Mouse (Mus musculus) adrenal gland, adult 2 months (tissue): ENCODE measurements around the gene Ksr2. TPM values are rescaled to one million over a fixed set of nuclear protein-coding genes. Genes with fewer than 3 reads are reported as not detected.
A peak's percentile ranks its signal among the peaks of the same experiment; 100 is the strongest.

Source experiments
- DNase-seq: peaks from one replicate; pipeline ENCODE4 v3.0.0; 2021
- polyA plus RNA-seq: library from polyadenylated mRNA; depleted of rRNA; stranded (reverse); fragments of >200 nt; gene quantifications from 2 replicates; pipeline ENCODE4 v1.2.3, GENCODE M21; 2012
- total RNA-seq, 2 experiments: library from RNA; stranded (reverse); gene quantifications; 2 replicates each; pipeline ENCODE4 v1.2.3; 2021

The Ksr2 gene
- total and polyA plus RNA-seq, 3 experiments = 0.92 to 5.1 (median 3.8) TPM

DNA sequence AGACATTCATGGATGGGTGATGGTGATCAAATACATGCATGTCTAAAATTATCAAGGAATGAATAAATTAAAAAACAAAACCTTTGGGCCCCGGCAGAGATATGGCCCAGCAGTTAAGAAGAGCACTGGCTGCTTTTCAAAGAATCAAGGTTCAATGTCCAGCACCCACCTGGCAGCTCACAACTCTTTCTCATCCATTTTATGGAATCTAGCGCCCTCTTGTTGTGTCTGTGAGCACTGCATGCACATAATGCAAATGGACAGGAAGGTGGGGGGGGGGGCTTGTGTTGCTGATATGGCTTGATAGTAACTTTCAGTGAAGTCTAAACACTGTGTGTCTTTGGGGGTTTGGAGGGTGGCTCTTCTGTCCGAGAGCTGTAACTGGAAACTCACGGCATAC lies 5.6 kb upstream of the Ksr2 start:
- peak; percentile 31 for DNase-seq

DNA sequence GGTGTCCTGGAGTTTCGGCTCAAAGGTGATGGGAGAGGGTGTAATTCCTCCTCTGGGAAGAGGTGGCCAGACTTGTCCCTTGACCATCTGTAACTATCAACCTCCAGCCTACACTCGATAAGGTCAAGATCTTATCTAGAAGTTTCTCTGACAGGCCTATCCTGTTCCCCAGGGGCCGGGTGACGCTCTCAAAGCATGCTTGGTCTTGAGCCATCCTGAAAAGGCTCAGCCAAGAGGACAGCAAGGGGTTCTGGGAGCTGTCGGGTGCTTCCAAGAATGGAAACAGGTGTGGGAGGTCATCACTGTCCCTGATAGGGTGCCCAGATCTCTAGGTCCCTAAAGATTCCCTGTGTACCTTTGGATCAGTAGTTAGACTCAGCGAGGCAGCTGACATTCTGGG lies 4.4 kb upstream of the Ksr2 start:
- DNase-seq = no peak

DNA sequence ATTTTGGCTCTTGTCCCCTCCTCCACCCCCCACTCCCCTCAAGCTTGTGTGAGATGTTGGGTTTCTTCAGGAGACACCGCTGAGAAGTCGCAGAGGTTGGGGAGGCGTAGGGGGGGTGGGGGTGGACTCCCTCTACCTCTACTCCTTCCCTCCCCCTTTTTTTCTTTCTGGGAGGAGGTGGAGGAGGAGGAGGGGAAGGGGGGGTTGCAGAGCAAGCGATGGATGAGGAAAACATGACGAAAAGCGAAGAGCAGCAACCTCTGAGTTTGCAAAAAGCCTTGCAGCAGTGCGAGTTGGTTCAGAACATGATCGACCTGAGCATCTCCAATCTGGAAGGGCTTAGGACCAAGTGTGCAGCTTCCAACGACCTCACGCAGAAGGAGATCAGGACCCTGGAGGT lies 811 bp downstream of the Ksr2 start:
- no peak for DNase-seq

DNA sequence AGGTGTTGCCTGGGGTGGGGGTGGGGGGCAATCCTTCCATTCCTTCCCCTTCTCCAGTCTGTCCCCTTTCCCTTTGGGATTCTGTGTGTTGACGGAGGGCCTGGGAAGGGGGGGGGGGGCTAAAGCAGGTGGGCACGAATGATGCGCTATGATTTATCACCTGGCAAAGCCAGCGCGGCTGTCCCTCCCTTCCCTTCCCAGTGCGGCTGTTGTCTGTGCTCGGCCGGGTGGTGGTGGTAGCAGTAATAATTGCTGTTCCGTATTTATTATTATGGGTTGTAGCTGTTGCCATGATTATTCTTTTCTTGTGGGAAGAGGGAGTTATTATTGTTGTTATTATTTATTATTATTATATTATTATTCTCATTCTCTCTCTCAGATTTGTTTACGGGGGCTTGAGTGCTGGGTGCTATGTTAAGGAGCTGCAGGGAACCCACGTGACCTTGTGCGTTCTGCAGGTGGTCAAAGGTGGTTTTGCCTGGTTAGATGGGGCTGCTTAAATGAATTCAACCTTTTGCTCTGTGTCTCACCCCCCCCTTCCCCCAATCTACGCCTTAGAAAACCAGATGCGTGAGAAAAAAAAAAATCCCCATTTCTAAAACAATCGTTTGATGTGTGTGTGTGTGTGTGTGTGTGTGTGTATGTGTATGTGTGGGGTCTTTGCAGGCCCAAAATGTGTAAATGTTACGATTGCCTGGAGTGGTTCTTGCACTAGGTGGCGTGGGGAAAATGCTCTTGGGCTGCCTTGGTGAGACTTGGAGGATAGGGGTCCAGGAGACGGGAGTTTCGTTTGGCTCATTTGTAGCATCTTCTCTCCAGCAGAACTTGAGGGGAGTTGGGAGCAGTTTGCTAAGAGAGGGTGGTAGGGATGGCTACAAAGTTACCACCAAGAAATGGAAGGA lies 1.5 kb downstream of the Ksr2 start:
- no peak for DNase-seq

DNA sequence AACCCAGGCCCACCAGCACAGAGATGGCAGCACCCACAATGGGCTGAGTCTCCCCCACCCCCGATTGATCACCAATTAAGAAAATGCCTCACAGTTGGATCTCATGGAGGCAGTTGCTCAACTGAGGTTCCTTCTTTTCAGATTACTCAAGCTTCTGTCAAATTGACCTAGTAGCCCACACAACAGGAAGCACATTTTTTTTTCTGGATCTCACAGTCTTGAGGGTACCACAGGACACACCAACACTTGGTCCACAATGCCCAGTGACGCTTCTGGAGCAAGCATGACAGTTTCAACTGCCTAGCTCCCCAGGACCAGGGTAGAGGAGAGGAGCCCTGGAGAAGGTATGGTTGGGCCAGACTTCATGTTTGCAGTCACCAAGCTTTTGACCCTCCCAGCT lies 3.6 kb downstream of the Ksr2 start:
- DNase-seq = no peak

DNA sequence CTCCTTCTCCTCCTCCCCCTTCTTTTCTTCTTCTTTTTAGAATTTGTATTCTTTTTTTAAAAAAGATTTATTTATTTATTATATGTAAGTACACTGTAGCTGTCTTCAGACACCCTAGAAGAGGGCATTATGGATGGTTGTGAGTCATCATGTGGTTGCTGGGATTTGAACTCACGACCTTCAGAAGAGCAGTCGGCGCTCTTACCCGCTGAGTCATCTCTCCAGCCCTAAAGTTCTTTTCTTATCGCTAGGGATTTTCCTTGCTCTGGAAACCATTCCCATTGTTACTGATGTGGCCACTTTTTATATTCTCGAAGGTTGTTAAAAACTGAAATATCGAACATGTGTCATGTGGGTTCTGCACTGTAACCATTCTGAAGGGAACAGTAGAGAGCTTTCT lies 19.7 kb downstream of the Ksr2 start:
- peak; percentile 26 for DNase-seq

DNA sequence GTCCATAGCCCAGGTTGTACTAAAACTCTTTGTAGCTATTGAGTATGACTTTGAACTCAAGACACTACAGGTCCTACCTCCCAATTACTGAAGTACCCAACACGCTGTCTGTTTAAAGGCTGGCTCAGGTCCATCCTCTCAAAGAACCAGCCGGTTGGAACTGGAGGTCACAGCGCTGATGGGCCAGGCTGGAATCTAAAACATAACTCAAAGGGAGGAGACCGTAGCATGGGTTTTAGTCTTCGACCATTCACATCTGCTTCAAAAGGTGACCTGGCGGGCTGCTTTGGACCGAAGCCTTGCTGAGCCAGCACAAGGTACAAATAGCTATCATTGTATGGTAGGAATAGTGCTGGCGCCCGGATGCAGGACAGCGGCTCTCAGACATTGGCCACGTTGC lies 26.5 kb downstream of the Ksr2 start:
- DNase-seq = no peak

DNA sequence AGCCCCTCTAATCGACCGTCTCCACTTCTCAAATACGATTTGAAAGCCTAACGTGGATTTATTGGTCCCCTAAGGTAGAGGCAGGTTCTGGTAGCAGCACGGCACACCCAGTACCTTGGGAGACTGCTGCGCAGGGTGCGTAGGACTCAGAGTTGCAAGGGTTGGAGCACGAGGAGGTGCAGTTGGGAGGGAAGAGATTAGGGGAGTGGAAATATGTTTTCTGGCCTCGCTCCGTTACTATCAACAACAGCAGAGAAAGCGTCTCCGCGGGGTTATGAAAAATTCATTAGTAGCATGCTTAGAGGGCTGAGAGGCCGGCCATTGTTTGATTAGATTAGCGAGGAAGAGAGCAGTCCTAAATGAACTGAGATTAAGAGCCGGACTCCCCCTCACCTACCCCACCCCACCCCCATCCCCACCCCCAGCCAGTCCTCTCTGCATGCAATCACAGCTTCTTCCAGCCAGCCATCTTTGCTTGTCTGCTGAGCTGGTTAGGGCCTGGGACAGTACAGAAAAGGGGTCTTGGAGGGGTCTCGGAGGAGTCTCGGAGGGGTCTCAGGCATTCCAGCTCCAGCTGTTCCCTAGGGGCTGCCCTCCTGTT lies 27.5 kb downstream of the Ksr2 start:
- no peak for DNase-seq

DNA sequence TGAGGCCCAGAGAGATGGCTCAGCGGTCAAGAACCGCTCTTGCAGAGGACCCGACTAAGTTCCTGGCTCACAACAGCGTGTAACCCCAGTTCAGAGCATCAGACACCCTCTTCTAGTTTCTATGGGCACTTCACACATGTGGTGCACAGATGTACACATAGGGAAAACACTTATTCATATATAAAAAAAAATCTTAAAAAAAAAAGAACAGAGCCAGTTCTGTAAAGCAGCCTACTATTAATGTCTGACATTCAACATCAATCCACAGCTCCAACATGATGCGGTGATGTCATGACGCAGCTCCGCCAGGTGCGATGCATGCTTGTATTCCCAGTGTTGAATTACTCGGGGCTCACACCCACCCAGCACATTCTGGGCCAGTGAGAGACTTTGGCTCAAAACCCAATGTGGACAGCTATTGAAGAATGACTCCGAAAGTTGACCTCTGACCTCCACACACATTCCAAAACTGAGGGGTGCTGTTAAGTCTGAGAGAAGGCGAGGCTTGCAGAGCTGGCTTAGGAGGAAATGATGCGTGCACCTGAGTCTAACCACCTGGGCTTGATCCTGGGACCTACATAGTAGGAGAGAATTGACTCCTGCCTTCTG lies 28.5 kb downstream of the Ksr2 start:
- no peak for DNase-seq

DNA sequence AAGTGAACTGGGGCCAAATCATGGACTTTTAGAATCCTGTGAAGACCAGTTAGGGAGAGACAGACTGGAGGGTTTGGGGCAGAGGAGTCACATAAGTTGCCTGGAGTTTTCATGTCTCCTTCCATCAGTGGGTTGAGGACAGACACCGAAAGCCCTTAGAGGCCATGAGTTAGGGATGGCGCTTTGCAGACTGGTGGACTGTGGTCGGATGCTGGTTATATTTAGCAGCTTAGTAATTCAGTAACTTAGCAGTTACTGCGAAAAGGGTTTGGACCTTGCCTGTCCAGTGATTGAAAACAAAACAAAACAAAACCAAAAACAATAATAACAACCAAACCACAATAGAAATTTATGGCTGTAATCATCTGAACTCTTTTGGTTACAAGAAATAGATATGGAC lies 29.3 kb downstream of the Ksr2 start:
- no peak for DNase-seq

DNA sequence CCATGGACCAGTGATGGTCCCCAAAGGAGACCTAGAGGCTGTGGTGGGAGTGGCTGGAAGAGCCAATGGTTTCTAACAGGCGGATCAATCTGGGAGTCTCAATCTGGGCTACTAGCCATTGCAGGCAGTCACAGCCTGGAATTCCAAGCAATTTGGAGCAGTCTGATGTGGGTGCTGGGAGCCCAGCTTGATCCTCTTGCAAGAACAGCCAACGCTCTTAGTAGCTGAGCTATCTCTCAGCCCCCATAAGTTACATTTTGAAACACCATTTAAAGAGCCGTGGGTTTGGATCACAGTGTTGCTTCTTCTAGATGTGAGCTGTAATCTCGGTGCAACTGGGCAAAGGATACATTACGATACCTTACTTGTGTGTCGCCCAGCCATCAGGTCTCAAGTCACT lies 30.1 kb downstream of the Ksr2 start:
- no peak for DNase-seq

DNA sequence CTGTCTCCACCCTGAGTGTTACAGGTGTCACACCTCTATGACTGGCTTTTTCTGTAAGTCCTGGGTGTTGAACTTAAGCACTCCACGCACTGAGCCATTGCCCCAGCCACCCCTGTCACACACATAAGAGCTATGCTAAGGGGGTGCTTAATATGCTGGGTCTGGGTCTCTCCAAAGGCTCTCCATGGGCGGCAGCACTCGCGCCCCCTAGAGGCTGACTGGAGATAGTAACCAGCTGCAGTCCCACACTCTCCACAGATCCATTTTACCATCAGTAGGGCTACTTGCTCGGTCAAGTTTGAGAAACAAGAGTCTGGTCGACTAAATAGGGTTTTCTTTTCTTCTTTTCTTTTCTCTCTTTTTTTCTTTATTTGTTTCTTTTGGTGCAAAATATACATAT lies 33.9 kb downstream of the Ksr2 start:
- no peak for DNase-seq

DNA sequence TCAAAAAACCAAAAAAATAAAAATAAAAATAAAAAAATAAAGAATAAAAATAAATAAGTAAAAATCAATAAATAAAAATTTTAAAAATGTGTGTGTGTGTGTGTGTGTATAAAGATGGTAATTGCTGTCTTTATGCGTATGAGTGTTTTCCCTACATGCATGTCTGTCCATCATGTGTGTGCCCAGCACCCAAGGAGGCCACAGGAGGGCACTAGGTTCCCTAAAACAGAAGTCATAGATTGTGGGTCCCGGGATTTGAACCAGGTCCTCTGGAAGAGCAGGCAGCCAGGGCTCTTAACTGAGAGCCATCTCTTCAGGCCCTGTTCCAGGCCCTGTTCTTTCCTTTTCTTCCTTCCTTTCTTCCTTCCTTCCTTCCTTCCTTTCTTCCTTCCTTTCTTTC lies 38.2 kb downstream of the Ksr2 start:
- no peak for DNase-seq

DNA sequence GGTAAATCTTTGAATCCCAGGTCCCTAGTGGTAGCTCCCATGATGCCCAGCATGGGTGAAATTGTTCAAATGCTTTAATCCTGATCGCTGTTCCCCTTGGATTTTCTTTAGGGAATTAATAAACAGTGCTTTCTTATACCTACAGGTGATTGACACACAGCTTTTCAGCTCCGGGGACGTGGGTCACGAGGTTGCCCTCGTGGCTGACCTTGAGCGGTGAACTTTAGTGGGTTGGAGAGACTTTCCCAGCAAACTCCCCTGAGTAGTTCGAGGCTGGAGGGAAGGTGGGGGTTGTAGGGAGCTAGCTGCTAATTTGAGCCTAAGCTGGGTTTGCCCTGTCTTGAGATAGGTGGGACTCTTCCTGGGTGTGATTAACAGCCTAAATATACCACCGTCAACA lies 41.7 kb downstream of the Ksr2 start:
- no peak for DNase-seq

DNA sequence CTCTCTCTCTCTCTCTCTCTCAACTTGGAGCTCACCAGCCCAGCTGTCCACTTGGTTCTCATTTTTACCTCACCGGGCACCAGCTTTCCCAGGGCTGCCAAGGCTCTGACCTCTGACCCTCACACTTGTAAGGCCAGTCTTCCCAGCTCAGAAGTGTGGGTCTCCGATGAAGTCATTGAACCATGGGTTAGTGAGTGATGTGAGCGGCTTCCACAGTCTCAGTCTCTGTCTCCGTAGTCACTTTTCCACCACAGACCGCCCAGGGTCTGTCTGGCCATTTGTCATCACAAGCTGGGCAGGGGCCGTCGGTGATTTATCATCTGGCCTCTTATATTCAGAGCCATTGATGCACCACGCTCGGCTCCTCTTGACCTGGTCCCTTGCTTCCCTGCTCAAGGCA lies 43.3 kb downstream of the Ksr2 start:
- DNase-seq = no peak

DNA sequence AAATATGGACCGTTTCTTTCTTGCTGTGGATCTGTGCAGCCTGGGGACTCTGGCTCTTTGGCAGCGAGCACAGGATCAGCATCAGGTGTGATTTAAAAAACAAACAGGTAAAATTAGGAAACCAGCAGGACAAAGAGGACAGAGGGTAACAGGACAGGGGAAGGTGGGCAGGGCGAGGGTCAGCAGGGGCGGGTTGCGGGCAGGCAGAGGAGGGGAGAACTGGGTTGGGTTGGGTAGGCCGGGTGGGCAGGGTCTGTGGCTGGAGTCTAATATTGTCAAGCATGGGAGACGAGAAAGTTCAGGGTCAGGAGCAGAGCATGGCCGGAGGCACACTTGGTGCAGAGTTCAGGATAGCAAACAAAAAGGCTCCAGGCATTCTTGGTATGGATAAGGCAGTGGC lies 43.8 kb downstream of the Ksr2 start:
- DNase-seq = no peak

DNA sequence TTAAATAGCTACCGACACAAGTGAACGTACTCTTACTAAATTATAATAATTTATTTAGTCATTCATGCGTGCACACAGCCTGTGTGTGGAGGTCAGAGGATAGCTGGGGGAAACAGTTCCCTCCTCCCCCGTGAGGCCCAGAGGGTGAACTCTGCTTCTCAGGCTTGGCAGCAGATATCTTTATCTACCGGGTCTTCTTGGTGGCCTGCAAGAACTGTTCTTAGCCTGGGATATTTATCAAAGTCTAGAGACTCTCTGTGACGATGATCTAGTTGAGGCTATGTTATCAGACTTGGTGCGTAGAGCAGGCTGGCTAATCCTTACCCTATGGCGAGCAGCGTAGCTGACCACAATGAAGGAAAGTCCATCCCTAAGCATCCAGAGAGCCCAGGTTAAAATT lies 45.1 kb downstream of the Ksr2 start:
- no peak for DNase-seq

DNA sequence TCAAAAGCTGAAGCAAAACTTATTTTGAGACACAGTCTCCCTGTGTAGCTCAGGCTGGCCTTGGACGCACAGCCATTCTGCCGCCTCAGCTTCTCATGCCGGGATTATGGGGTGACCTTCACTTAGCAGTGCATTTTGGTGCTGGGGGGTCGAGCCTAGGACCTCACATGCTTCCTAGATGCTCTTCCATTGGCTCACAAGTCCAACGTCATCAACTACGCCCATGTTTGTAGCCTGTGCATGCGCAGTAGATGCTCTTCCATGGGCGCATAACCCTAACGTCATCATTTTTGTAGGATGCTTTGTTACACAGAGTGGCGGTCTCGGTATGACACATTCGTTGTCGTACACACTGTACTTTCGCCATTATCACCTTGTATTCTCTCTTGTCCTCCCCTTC lies 46.5 kb downstream of the Ksr2 start:
- no peak for DNase-seq

DNA sequence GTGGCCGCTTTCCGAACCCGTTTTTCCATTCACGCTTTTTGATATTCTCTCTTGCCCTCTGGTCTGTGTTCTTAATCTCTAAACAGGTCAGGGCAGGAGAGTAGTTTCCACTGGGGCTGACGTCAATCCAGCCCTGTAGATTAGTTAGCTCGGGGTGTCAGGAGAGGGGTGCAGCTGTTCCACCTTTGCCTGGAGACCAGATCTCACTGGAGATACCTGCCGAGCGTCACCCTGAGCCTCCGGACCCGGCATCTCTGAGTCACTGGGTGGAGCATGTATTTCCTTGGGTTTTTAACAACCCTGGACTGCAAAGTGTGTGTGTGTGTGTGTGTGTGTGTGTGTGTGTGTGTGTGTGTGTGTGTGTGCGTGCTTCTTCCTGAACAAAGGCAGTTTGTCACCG lies 53.3 kb downstream of the Ksr2 start:
- DNase-seq = peak; percentile 29

DNA sequence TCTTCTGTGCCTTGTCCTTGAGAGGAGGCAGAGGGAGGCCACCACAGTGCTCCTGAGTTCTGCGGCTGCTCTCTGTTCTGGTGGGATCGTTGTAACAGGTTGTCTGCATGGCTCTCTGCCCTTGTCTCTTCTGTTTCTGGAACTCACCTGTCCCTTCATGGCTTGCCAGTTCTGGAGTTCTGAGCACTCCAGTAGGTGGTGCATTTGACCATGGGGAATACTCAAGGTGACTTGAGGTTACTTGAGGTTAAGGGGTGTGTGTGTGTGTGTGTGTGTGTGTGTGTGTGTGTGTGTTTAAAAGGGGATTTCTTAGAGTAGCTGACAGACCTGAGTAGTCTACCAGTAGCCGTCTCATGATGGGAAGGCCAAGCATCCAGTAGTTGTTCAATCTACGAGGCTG lies 55.2 kb downstream of the Ksr2 start:
- no peak for DNase-seq

DNA sequence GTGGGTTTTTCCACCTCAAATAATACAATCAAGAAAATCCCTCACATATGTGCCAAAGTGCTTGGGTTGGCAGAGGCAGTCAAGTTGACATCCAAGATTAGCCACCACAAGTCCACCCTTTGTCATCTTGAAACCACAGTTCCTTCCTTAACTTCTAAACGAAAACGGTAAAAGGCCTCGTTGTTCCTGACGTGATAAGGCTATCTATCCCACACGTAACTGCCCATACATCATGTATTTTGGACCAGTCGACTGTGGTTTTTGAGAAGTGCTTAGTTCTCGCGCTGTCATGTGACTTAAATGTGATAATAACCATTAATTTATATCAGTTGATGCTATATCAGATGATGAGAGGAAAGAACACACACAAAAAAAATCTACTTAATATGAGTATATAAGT lies 55.8 kb downstream of the Ksr2 start:
- no peak for DNase-seq

DNA sequence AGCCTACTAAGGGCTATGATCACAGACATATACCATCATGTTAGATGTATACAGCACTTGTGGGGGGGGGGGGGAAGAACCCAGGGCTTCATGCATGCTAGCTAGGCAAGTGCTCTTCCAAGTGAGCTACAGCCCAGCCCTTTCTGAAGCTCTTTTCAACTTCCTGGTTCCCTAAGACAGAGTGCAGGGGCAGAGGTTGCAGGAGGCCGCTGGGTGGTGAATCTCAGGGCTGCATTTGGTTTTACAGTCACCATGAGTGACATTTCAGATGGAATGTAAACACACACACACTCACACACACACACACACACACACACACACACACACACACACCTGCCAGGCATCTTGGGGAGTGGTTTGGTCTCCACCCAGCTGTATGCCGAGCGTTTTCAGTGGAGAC lies 67.4 kb downstream of the Ksr2 start:
- DNase-seq = no peak

DNA sequence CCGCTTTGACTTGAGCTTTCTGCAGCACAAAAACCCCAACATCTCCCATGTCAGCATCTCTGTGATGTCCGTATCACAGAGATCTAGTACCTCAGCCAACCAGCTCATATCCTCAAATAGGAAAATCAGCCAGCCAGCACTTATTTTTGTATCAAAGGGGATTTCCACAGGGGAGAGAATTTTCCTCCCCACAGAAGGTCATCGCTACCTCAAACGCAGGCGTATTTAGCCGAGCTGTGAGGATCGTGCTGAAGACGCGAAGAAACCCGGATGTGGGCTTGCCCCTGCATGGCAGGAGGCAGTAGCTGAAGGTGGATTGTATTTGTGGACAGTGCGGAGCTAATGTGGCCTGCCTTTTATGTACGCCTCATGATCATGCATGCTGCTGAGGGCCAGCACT lies 67.8 kb downstream of the Ksr2 start:
- DNase-seq = no peak

DNA sequence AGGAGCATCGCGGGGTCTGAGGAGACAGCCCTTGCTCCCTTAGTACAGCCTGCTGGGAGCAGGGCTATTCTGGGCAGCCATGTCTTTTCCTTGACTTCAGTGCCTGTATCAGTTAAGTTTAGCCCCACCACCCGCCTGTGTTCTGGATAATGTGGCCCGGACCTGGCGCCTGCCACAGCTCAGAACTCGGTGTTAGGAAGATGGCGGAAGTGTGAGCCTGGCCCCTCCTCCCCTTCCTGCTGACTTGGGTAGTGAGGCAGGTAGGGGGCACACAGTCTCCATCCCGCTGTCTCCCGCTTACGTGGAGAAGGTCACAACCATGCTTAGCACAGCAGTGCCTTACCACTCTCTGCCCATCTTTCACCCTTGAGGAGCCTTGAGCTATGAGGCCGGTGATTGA lies 68.2 kb downstream of the Ksr2 start:
- no peak for DNase-seq
